Mouse (Mus musculus): ENCODE data around the gene Gm4985. TPM values are rescaled to one million over a fixed set of nuclear protein-coding genes. Genes with fewer than 3 reads are reported as not detected.
"Not testable (repeated sequence)": the region's sequence is repeated elsewhere in the genome, so short reads cannot be mapped to it uniquely, and the experiment has no call there.

Gm4985 gene
- total RNA-seq (2012; rRNA removed) (not detected in 2 replicates), total RNA-seq (2014; rRNA removed) (not detected in 2 replicates), polyA plus RNA-seq (2012; ENCODE audit: insufficient read length, low read depth) (not detected in 2 replicates)

DNA sequence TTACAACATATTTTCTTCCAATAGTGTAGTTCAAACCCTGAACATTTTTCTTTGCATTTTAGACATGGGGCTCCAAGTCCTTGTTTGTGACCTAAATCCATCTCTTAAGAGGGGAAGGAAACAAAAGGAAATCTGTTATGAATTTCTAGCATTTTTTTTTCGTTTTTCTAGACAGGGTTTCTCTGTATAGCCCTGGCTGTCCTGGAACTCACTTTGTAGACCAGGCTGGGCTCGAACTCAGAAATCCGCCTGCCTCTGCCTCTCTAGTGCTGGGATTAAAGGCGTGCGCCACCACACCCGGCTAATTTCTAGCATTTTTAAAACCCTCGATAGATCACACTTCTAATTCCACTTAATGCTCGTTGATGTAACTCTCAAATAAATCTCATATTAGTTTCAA lies at the start of gene Gm4985:
Gene Gm4985, minus strand, starts transcription at position 101 of the 400 bp plus-strand sequence.
- dilution Hi-C loops (cut with MboI; ENCODE audit: extremely low pct_ligation_motif_present, extremely low pct_unique_long_range_greater_than_20kb, low sequenced_read_pairs); H3K4me1 ChIP-seq (ENCODE audit: control insufficient read depth in 1 of 2, insufficient read depth in 2 of 2); DNase-seq (ENCODE audit: extremely low read depth); H3K27me3 ChIP-seq (replicated peaks); H3K27ac ChIP-seq (ENCODE audit: insufficient read depth, low read depth); H3K36me3 ChIP-seq (replicated peaks in 1 of 2; ENCODE audit: control insufficient read depth in 1 of 2, insufficient read depth in 1 of 2, low read length in 1 of 2); H3K9me3 ChIP-seq (replicated peaks; ENCODE audit: low read length); H3K79me2 ChIP-seq (replicated peaks; ENCODE audit: control insufficient read depth, extremely low read depth, insufficient read depth, poor library complexity, severe bottlenecking); in situ Hi-C loops (cut with MboI; ENCODE audit: low pct_ligation_motif_present, low pct_unique_long_range_greater_than_20kb, low sequenced_read_pairs); H3K4me2 ChIP-seq (ENCODE audit: insufficient read depth, low read depth, poor library complexity, severe bottlenecking); H3K9ac ChIP-seq (ENCODE audit: insufficient read depth, low read depth); H3K4me3 ChIP-seq (replicated peaks in 1 of 3; ENCODE audit: low read depth in 2 of 3, low read length in 2 of 3, poor library complexity in 1 of 3): not testable (repeated sequence)

DNA sequence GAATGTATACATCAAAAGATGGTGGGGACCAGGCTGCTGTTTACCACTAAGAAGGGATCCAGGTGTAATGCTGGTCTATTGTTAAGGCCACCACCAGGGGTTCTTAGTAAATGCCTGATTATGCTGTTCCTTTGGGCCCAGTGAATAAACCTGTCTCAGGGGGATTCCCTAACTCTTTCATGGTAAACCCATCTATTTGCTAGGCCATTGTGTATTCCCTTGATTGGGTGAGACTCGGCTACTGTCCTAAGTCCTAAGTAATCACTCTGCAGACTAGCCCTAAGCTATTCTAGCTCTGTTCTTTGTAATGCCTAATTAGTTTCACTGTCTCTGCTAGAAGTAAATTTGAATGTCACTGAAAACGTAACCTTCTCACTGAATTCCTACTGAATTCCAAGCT lies 4.6 kb downstream of the Gm4985 start:
- Histone ChIP-seq H3K27ac (ENCODE audit: insufficient read depth, low read depth) (no peak overlapping the region), H3K4me2 (ENCODE audit: insufficient read depth, low read depth, poor library complexity, severe bottlenecking) (no peak overlapping the region), H3K9me3 (replicated peaks; ENCODE audit: low read length) (no peaks in the 10 kb centered on the region), H3K27me3 (replicated peaks) (no peaks in the 10 kb centered on the region), H3K4me1 (ENCODE audit: control insufficient read depth in 1 of 2, insufficient read depth in 2 of 2) (no peaks in the 10 kb centered on the region), H3K4me3 (replicated peaks in 1 of 3; ENCODE audit: low read depth in 2 of 3, low read length in 2 of 3, poor library complexity in 1 of 3) (no peak overlapping the region), H3K79me2 (replicated peaks; ENCODE audit: control insufficient read depth, extremely low read depth, insufficient read depth, poor library complexity, severe bottlenecking) (no peaks in the 10 kb centered on the region), H3K9ac (ENCODE audit: insufficient read depth, low read depth) (no peak overlapping the region), H3K36me3 (replicated peaks in 1 of 2; ENCODE audit: control insufficient read depth in 1 of 2, insufficient read depth in 1 of 2, low read length in 1 of 2) (no peaks in the 10 kb centered on the region)
- no peak for DNase-seq (ENCODE audit: extremely low read depth)
- TF ChIP-seq NELFE (IDR thresholded peaks at IDR 0.05; ENCODE audit: low read depth, low read length) (no peak), ZC3H11A (IDR thresholded peaks at IDR 0.05; ENCODE audit: low read depth, low read length) (no peak), MXI1 (IDR thresholded peaks at IDR 0.05; ENCODE audit: low read depth, low read length) (no peak), TBP (conservative IDR thresholded peaks at IDR 0.05; ENCODE audit: low read depth, low read length) (no peak), TCF12 (IDR thresholded peaks at IDR 0.05; ENCODE audit: low read depth, low read length) (no peak)
- in situ Hi-C loops (cut with MboI; ENCODE audit: low pct_ligation_motif_present, low pct_unique_long_range_greater_than_20kb, low sequenced_read_pairs): no loop called here
- dilution Hi-C loops (cut with MboI; ENCODE audit: extremely low pct_ligation_motif_present, extremely low pct_unique_long_range_greater_than_20kb, low sequenced_read_pairs): no loop called here

Other genes with a start within 250 kb of the Gm4985 start
- 6.9 and 9.6 TPM in 2 replicates for gene Gm4907, start 76.4 kb downstream of the Gm4985 start, total RNA-seq (2012; rRNA removed)
- 19.3 and 20.7 TPM in 2 replicates for gene Gm4907, start 76.4 kb downstream of the Gm4985 start, total RNA-seq (2014; rRNA removed)
- 13.7 and 18.5 TPM in 2 replicates for gene Gm4907, start 76.4 kb downstream of the Gm4985 start, polyA plus RNA-seq (2012; ENCODE audit: insufficient read length, low read depth)

Measured in CH12.LX (cell line).